ENCODE assay signal across 23 mouse cellular contexts in genomic region chr10:7840785-7841184, GRCm38 (mm10). TPM values are rescaled to one million over a fixed set of nuclear protein-coding genes. Genes with fewer than 3 reads are reported as not detected.
DNase-seq lines count a peak whose midpoint lies in the region; ATAC-seq and TF ChIP-seq lines count a peak whose summit lies in the region.
"Had no signal": no experiment of that assay in that cellular context is flagged by ENCODE, and none has a peak within 500 bp of the region (broad histone marks: within the 10 kb centered on the region; RNA-seq: fewer than 3 reads in every experiment).

No protein-coding gene starts in this region.

- no peaks in the 10 kb centered on the region for H3K9me3 ChIP-seq in heart, embryonic 13.5 days
- H3K9me3 ChIP-seq: forebrain, embryonic 10.5 days; hindbrain, embryonic 15.5 days; kidney, embryonic 15.5 days; limb, embryonic 13.5 days; midbrain, embryonic 15.5 days; stomach, embryonic 15.5 days had no signal

- peak overlapping the region; percentile 89 for H3K27ac ChIP-seq in heart, embryonic 13.5 days (replicated peaks)
- peak overlapping the region; percentile 89 for H3K27ac ChIP-seq in spleen, adult 2 months (ENCODE audit: insufficient read depth, low read length)
- peak overlapping the region; percentile 99 for H3K27ac ChIP-seq in macrophage
- H3K27ac ChIP-seq: forebrain, embryonic 10.5 days; hindbrain, embryonic 15.5 days; kidney, embryonic 15.5 days; limb, embryonic 13.5 days; liver, embryonic 14.5 days; midbrain, embryonic 15.5 days had no signal

- 69% methylated on average over 3 of the region's 3 CpGs for WGBS in heart, embryonic 13.5 days
- whole genome bisulfite sequencing in spleen, adult 2 months, result 56% methylated on average over 3 of the region's 3 CpGs
- WGBS in macrophage (ENCODE audit: missing documents), result 88% methylated on average over 3 of the region's 3 CpGs

- TF ChIP-seq POLR2A in spleen, adult 2 months (IDR thresholded peaks at IDR 0.05; ENCODE audit: low read depth, low read length), result no peak

- no peaks in the 10 kb centered on the region for H3K36me3 ChIP-seq in heart, embryonic 13.5 days
- peaks cover 12% of the 10 kb centered on the region for H3K36me3 ChIP-seq in spleen, adult 2 months (ENCODE audit: control insufficient read depth, insufficient read depth, low read length)
- peaks cover 14% of the 10 kb centered on the region for H3K36me3 ChIP-seq in macrophage (ENCODE audit: inconsistent target)
- H3K36me3 ChIP-seq: forebrain, embryonic 10.5 days; hindbrain, embryonic 15.5 days; kidney, embryonic 15.5 days; limb, embryonic 13.5 days; midbrain, embryonic 15.5 days; stomach, embryonic 15.5 days had no signal

- no peak for TF ChIP-seq CTCF in spleen, adult 2 months (IDR thresholded peaks at IDR 0.05; ENCODE audit: extremely low read depth, insufficient read depth, insufficient read length, insufficient replicate concordance)

- ATAC-seq in heart, embryonic 13.5 days (ENCODE audit: extremely low read depth, insufficient number of reproducible peaks, low FRiP score, low TSS enrichment), result no peak
- ATAC-seq: activated CD4-positive, CD25-positive, alpha-beta regulatory T cell, adult 4 months; forebrain, postnatal 0 days; midbrain, embryonic 15.5 days had no signal

- no peak overlapping the region for H3K9ac ChIP-seq in heart, embryonic 13.5 days
- H3K9ac ChIP-seq: forebrain, postnatal 0 days; hindbrain, embryonic 15.5 days; kidney, embryonic 15.5 days; limb, embryonic 13.5 days; liver, embryonic 14.5 days; midbrain, embryonic 15.5 days; stomach, embryonic 15.5 days had no signal

- peaks cover 6% of the 10 kb centered on the region; the same call in 1 of the 2 replicates for H3K27me3 ChIP-seq in heart, embryonic 13.5 days (replicated peaks)
- H3K27me3 ChIP-seq in spleen, adult 2 months (ENCODE audit: control insufficient read depth, insufficient read depth, low read length), result no peaks in the 10 kb centered on the region
- H3K27me3 ChIP-seq: hindbrain, embryonic 15.5 days; midbrain, embryonic 15.5 days; stomach, embryonic 15.5 days had no signal

- no peak overlapping the region for H3K4me2 ChIP-seq in heart, embryonic 13.5 days
- H3K4me2 ChIP-seq: hindbrain, embryonic 15.5 days; kidney, embryonic 15.5 days; limb, embryonic 13.5 days; midbrain, embryonic 15.5 days; stomach, embryonic 15.5 days had no signal

- no peak for DNase-seq in heart, adult 9 months (ENCODE audit: low spot score in 2 of 2)
- no peak for DNase-seq in spleen, adult 2 months (ENCODE audit: low read depth in 1 of 2, low spot score in 2 of 2)
- DNase-seq in spleen, adult 12 weeks (ENCODE audit: low spot score), result no peak
- peak; percentile 58 for DNase-seq in thymus, postnatal 4 days
- no peak for DNase-seq in embryo, embryonic 10.5 days (ENCODE audit: low spot score)
- DNase-seq in layer of hippocampus, adult 11-12 months (ENCODE audit: low spot score), result no peak
- DNase-seq: adrenal gland, postnatal 14 days; cerebellum, adult 11-12 months; cerebellum, postnatal 25 days; forebrain, postnatal 0 days; heart, postnatal 14 days; layer of hippocampus, postnatal 36 days had no signal

- H3K4me1 ChIP-seq in heart, embryonic 13.5 days, result peaks cover 22% of the 10 kb centered on the region
- peaks cover 52% of the 10 kb centered on the region for H3K4me1 ChIP-seq in spleen, adult 2 months (ENCODE audit: control insufficient read depth, insufficient read depth, insufficient read length)
- H3K4me1 ChIP-seq: forebrain, embryonic 10.5 days; hindbrain, embryonic 15.5 days; kidney, embryonic 15.5 days; midbrain, embryonic 15.5 days; stomach, embryonic 15.5 days had no signal

- peaks cover 85% of the 10 kb centered on the region for H3K79me2 ChIP-seq in macrophage (ENCODE audit: inconsistent target)

- no peak overlapping the region for H3K4me3 ChIP-seq in heart, embryonic 13.5 days
- H3K4me3 ChIP-seq in spleen, adult 2 months (ENCODE audit: extremely low read depth, insufficient read depth, insufficient read length), result peak overlapping the region; percentile 10; the same call in 1 of the 2 replicates
- H3K4me3 ChIP-seq in macrophage (ENCODE audit: inconsistent target), result no peak overlapping the region
- H3K4me3 ChIP-seq: forebrain, embryonic 10.5 days; hindbrain, embryonic 15.5 days; kidney, embryonic 15.5 days; limb, embryonic 13.5 days; midbrain, embryonic 15.5 days; myocyte; stomach, embryonic 15.5 days had no signal

RNA-seq across cellular contexts. Expression of gene Zc3h12d, which starts 8.5 kb away (rescaled TPM):
- polyA plus RNA-seq in heart, embryonic 13.5 days (2015; fragmentation: Nextera tagmentation; extraction: Ambion mirVana), result 0.38 and 0.41 TPM in 2 replicates
- polyA plus RNA-seq in spleen, adult 2 months (2012; rRNA removed), result 18.3 and 24.6 TPM in 2 replicates
- 10 to 100 TPM in 25 of 26 experiments, 1 to 10 TPM in 1; 4.7 to 61.5 (median 37.4) TPM for total RNA-seq in macrophage (2018; cell fraction: chromatin; rRNA removed)
- 10 to 100 TPM; 15.6 to 52.4 (median 36.1) TPM for total RNA-seq in macrophage (2018; cell fraction: cytosol; rRNA removed)
- 10 to 100 TPM; 13.9 to 70.5 (median 35.9) TPM for total RNA-seq in macrophage (2018; cell fraction: nucleus; rRNA removed)
- 21.6 to 37.6 TPM (median 28.7 TPM) in 3 replicates for polyA plus RNA-seq in macrophage (2018)
- polyA plus RNA-seq: myocyte had no signal

RNA-seq across cellular contexts. Expression of gene Ppil4, which starts 48.1 kb away (rescaled TPM):
- 25.6 and 26.7 TPM in 2 replicates for polyA plus RNA-seq in heart, embryonic 13.5 days (2015; fragmentation: Nextera tagmentation; extraction: Ambion mirVana)
- polyA plus RNA-seq in spleen, adult 2 months (2012; rRNA removed), result 5.5 and 6.2 TPM in 2 replicates
- 100 to 1,000 TPM in 10 of 26 experiments, 10 to 100 TPM in 16; 56.8 to 125 (median 91.4) TPM for total RNA-seq in macrophage (2018; cell fraction: chromatin; rRNA removed)
- total RNA-seq in macrophage (2018; cell fraction: cytosol; rRNA removed), result 10 to 100 TPM; 12.3 to 23.8 (median 18.5) TPM
- 10 to 100 TPM; 29.0 to 79.5 (median 40.9) TPM for total RNA-seq in macrophage (2018; cell fraction: nucleus; rRNA removed)
- 19.7 to 34.0 TPM (median 19.9 TPM) in 3 replicates for polyA plus RNA-seq in macrophage (2018)

RNA-seq across cellular contexts. Expression of gene Ginm1, which starts 48.2 kb away (rescaled TPM):
- 77.2 and 82.3 TPM in 2 replicates for polyA plus RNA-seq in heart, embryonic 13.5 days (2015; fragmentation: Nextera tagmentation; extraction: Ambion mirVana)
- polyA plus RNA-seq in spleen, adult 2 months (2012; rRNA removed), result 9.2 and 13.9 TPM in 2 replicates
- total RNA-seq in macrophage (2018; cell fraction: chromatin; rRNA removed), result 10 to 100 TPM in 25 of 26 experiments, 1 to 10 TPM in 1; 7.6 to 29.6 (median 17.7) TPM
- total RNA-seq in macrophage (2018; cell fraction: cytosol; rRNA removed), result 10 to 100 TPM; 27.4 to 59.7 (median 38.1) TPM
- total RNA-seq in macrophage (2018; cell fraction: nucleus; rRNA removed), result 10 to 100 TPM; 17.9 to 72.3 (median 34.0) TPM
- 42.7 to 123 TPM (median 50.0 TPM) in 3 replicates for polyA plus RNA-seq in macrophage (2018)

Comparison
In these comparisons a context has a peak if more than half of its experiments do, and no peak if none do; other contexts are left out.
1. RNA of gene Zc3h12d, which starts 8.5 kb away (polyA plus RNA-seq): 21.6 to 37.6 TPM in macrophage and 18.3 to 24.6 TPM in spleen, adult 2 months; 0.38 to 0.41 TPM in heart, embryonic 13.5 days; every median in the first group is over 10 times any median in the second.
2. Peak in every context shown above with its lines, with median percentiles within 50 percentile points of each other: H3K27ac ChIP-seq.